Mouse (Mus musculus) telencephalon, adult 2 months (tissue): Measurements from ENCODE around the gene Gm10645.

Experiments
- DNase-seq: peaks from one replicate; pipeline ENCODE4 v3.0.0-alpha.2; 2011; ENCODE audit warnings: low read depth, low spot score

The Gm10645 gene

DNA sequence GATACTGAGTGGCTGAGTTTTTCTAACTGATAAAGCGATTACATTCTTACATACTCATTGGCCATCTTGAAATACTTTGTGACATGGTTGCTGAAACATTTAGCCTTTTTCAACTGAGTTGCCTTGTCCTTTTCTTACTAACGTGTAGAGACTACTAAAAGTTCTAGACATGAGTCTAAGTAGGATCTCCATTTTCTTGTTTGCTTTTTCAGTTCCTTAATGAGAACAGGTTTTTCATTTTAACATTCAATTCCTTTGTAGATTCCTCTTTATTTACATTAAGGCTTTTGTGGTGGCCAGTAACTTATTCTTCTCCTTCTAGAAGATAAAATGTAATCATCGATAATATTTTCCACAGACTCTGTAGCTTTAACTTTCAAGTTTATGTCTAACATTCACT, 3.2 kb upstream of the Gm10645 start:
- no peak for DNase-seq

DNA sequence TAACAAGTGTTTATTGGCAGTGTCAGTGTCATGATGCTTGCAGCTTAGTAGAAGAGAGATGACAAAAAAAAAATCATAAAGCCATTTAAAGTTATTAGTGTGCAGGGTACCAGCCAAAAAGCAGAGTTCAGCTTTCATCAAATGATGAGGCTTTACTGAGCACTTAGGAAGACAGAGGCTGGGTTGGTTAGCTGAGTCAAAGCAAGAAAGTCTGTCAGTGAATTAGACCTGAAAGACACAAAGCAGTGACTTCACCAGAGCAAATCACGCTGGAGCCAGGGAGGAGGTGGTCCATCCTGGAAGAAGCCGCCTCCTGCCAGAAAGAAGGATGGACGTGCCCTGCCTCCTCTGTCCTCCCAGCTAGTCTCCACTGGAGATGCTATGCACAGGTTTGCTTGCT, 2.0 kb upstream of the Gm10645 start:
- DNase-seq: no peak

- peak; percentile 58 for DNase-seq
Measured at GRCm38 (mm10) chr8:83165235-83165930, 587 bp downstream of the Gm10645 start, which contains the start of gene Tbc1d9. Gene Tbc1d9 (plus strand): TSS chr8:83165352.

GRCm38 (mm10) chr8:83160613-83161012, 5.4 kb downstream of the Gm10645 start:
- no peak for DNase-seq

DNA sequence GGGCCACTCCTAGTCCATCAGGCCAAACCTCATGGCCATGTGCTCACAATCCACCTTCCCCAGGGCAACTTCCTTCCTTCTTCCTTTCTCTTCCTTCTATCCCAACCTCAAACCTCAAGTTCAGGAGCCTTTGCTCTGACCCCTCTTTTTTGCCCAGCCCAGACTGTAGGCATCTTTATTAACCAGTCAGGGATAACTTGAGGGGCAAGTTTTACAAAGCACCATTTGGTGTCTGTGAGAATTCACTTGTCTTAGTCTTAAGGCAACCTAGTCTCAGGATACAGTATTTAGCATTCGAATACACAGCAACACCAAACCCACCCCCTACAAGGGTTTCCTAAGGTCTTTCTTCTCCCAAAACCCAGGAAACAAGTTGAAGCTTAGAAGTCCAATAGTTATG, 6.4 kb downstream of the Gm10645 start:
- no peak for DNase-seq

GRCm38 (mm10) chr8:83158971-83159370, 7.0 kb downstream of the Gm10645 start:
- no peak for DNase-seq

DNA sequence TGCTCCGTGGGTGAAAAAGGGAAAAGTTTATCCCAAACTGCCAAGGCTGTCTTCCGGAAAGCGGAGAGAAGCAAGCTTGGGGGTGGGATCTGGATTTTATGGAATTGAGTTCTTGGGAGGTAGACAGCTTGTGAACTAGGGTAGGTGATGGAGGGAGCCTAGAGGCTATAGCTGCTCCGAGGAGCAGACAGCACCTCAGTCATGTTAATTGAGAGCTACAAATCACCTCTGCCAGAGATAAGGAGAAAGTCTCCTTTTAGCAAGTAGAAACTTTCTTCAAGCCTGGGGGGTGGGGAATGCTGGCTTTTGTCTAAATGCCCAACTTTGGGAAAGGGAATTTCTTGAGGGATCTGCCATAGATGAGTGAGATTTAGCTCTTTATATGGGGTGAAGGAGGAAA, 10.9 kb downstream of the Gm10645 start:
- DNase-seq: no peak

DNA sequence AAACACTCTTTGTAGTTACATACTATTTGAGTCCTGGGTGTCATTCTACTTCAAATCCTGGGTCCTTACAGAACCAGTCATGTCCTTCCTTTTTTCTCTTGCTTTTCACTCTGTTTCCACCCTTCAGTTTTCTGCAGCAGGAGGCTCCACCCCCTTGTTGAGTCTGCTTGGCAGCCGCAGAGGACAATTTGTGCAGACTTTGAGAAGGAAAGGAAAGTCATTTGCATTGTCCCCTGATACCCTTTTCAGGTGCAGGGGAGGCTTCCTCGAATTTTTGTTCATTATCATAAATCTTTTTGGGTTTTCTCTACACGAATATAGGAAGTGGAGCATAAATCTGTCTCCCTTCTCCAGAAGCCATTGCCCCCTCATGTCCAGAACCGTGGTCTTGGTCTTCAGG, 13.5 kb downstream of the Gm10645 start:
- no peak for DNase-seq

DNA sequence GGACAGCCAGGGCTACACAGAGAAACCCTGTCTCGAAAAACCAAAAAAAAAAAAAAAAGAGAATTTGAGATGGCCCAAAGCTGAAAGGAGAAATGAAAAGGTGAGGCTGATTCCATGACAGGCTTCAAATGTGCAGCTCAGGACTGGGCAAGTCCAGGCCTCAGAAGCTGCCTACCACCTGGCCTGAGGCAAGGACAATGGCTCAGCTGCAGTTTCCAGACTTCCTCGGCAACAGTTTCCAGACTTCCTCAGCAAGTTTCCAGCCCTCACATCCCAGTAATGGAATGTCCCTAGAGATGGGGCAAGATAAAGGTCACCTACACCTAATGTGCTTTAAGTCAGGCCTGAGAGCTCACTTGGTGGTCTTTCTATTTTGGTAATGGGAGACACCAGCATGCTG, 13.9 kb downstream of the Gm10645 start:
- no peak for DNase-seq

GRCm38 (mm10) chr8:83149124-83149523, 16.8 kb downstream of the Gm10645 start:
- no peak for DNase-seq

DNA sequence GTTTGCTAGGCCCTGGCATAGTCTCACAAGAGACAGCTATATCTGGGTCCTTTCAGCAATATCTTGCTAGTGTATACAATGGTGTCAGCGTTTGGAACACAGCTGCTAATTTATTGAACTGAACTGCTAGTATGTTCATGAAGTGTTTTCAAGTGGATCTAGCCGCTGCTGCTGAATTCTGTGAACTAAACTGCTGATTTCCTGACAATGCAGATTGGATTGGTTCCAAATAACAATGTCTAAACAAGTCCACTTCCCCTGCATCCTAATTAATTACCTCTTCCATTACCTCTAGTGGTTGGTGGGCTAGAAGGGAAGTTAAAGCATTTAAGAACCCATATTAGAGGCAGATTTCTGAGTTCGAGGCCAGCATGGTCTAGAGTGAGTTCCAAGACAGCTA, 20.5 kb downstream of the Gm10645 start:
- no peak for DNase-seq

GRCm38 (mm10) chr8:83144601-83145000, 21.4 kb downstream of the Gm10645 start:
- no peak for DNase-seq

- no peak for DNase-seq
Measured at GRCm38 (mm10) chr8:83141358-83141757, 24.6 kb downstream of the Gm10645 start.

GRCm38 (mm10) chr8:83140701-83141111, 25.3 kb downstream of the Gm10645 start:
- DNase-seq: no peak

GRCm38 (mm10) chr8:83140068-83140467, 25.9 kb downstream of the Gm10645 start:
- DNase-seq: no peak

GRCm38 (mm10) chr8:83135086-83135485, 30.9 kb downstream of the Gm10645 start:
- no peak for DNase-seq
